Mouse (Mus musculus) liver, adult 2 months (tissue): ENCODE data around the gene Chit1. TPM values are rescaled to one million over a fixed set of nuclear protein-coding genes. Genes with fewer than 3 reads are reported as not detected.

ENCODE experiments used
- DNase-seq: peaks from one replicate; pipeline ENCODE4 v3.0.0-alpha.2; 2011; ENCODE audit warnings: low read depth, low spot score; ENCODE audit errors: extremely low read depth
- H3K27ac ChIP-seq: fragments of 200-500 bp; replicated peaks from 2 replicates; pipeline ENCODE4 v1.5.1; 2012; ENCODE audit warnings: low read depth, mild to moderate bottlenecking, control low read depth, inconsistent platforms, low read length; ENCODE audit not compliant: insufficient read depth
- H3K27me3 ChIP-seq: fragments of 200-500 bp; 2 replicates; pipeline ENCODE4 v1.6.1; 2012; ENCODE audit warnings: mild to moderate bottlenecking, moderate library complexity, low read length, inconsistent platforms; ENCODE audit not compliant: control insufficient read depth, insufficient read depth
- H3K36me3 ChIP-seq: fragments of 200-500 bp; 2 replicates; pipeline ENCODE4 v1.6.1; 2012; ENCODE audit warnings: low read length, inconsistent platforms; ENCODE audit not compliant: control insufficient read depth, insufficient read depth
- H3K4me1 ChIP-seq: fragments of 200-500 bp; 2 replicates; pipeline ENCODE4 v1.6.1; 2011; ENCODE audit warnings: low read length; ENCODE audit not compliant: control insufficient read depth, insufficient read depth
- H3K4me3 ChIP-seq: fragments of 200-500 bp; 2 replicates; pipeline ENCODE4 v1.5.1; 2011; ENCODE audit warnings: low read depth, mild to moderate bottlenecking, control low read depth, low read length, moderate library complexity; ENCODE audit not compliant: insufficient read depth
- H3K79me2 ChIP-seq: fragments of 200-500 bp; 2 replicates; pipeline ENCODE4 v1.6.1; 2012; ENCODE audit warnings: inconsistent platforms, mild to moderate bottlenecking, low read length, moderate library complexity; ENCODE audit not compliant: control insufficient read depth, insufficient read depth
- H3K9ac ChIP-seq: fragments of 200-500 bp; 2 replicates; pipeline ENCODE4 v1.6.1; 2012; ENCODE audit warnings: low read depth, mild to moderate bottlenecking, control low read depth, inconsistent platforms, low read length
- CTCF ChIP-seq: fragments of 200-500 bp; IDR thresholded peaks from 2 replicates; pipeline ENCODE4 v1.5.1; 2011; ENCODE audit warnings: low read depth, low read length, control low read depth
- POLR2A ChIP-seq: fragments of 200-500 bp; IDR thresholded peaks from 2 replicates; pipeline ENCODE4 v1.6.1; 2011; ENCODE audit warnings: low read length, control low read depth; ENCODE audit not compliant: insufficient read depth; ENCODE audit errors: extremely low read depth
- WGBS: fragments of 180-500 bp; shearing (Covaris S2); methylation state at CpG from one replicate; pipeline ENCODE4 v1.1.7; 2018; 5-methylcytosine and 5-hydroxymethylcytosine counted together
- polyA plus RNA-seq: library from polyadenylated mRNA; depleted of rRNA; stranded (reverse); fragments of >200 nt; gene quantifications from 2 replicates; pipeline ENCODE4 v1.2.3, GENCODE M21; 2012
- total RNA-seq: library from RNA; depleted of rRNA; stranded (reverse); fragments of >200 nt; gene quantifications from 2 replicates; pipeline ENCODE4 v1.2.3, GENCODE M21; 2014

Chit1 gene
- total and polyA plus RNA-seq, 2 experiments = not detected

- DNase-seq = peak; percentile 94
- H3K27me3 ChIP-seq = no peaks in the 10 kb centered on the region
- TF ChIP-seq CTCF (no peak), POLR2A (no peak)
These were observed 45.7 kb upstream of the Chit1 start for GRCm38 (mm10) chr1:134065241-134065809.

GRCm38 (mm10) chr1:134066554-134066953, 44.5 kb upstream of the Chit1 start:
- Histone ChIP-seq H3K27ac (no peak overlapping the region), H3K36me3 (no peaks in the 10 kb centered on the region), H3K4me1 (peaks cover 23% of the 10 kb centered on the region), H3K79me2 (no peaks in the 10 kb centered on the region), H3K27me3 (no peaks in the 10 kb centered on the region), H3K4me3 (no peak overlapping the region), H3K9ac (no peak overlapping the region)
- DNase-seq = no peak
- 36% methylated on average over 3 of the region's 3 CpGs for WGBS
- no peak for TF ChIP-seq POLR2A
- TF ChIP-seq CTCF = no peak

More at GRCm38 (mm10) chr1:134065241-134065809, 45.7 kb upstream of the Chit1 start:
- Histone ChIP-seq H3K36me3 (no peaks in the 10 kb centered on the region), H3K4me3 (no peak overlapping the region; the same call in 1 of the 2 replicates), H3K27ac (peak overlapping the region; percentile 82), H3K79me2 (no peaks in the 10 kb centered on the region), H3K9ac (peak overlapping the region; percentile 43), H3K4me1 (peaks cover 20% of the 10 kb centered on the region)
- 8% methylated on average over 4 of the region's 4 CpGs for WGBS

GRCm38 (mm10) chr1:134067143-134067619, 43.9 kb upstream of the Chit1 start:
- TF ChIP-seq POLR2A = no peak
- H3K27ac ChIP-seq = no peak overlapping the region
- H3K4me1 ChIP-seq = peaks cover 23% of the 10 kb centered on the region
- no peak overlapping the region for H3K9ac ChIP-seq
- no peak overlapping the region for H3K4me3 ChIP-seq
- no peaks in the 10 kb centered on the region for H3K36me3 ChIP-seq
- no peaks in the 10 kb centered on the region for H3K27me3 ChIP-seq
- no peak for DNase-seq
- H3K79me2 ChIP-seq = no peaks in the 10 kb centered on the region
- WGBS = 42% methylated on average over 8 of the region's 8 CpGs

GRCm38 (mm10) chr1:134070099-134070669, 40.9 kb upstream of the Chit1 start:
- H3K79me2 ChIP-seq = no peaks in the 10 kb centered on the region
- TF ChIP-seq POLR2A = no peak
- TF ChIP-seq CTCF = no peak
- no peaks in the 10 kb centered on the region for H3K27me3 ChIP-seq
- 45% methylated on average over 8 of the region's 8 CpGs for WGBS
- H3K4me3 ChIP-seq = no peak overlapping the region
- DNase-seq = no peak
- H3K36me3 ChIP-seq = no peaks in the 10 kb centered on the region
- H3K9ac ChIP-seq = no peak overlapping the region
- H3K27ac ChIP-seq = no peak overlapping the region
- peaks cover 9% of the 10 kb centered on the region for H3K4me1 ChIP-seq

- Histone ChIP-seq H3K4me1 (peaks cover 7% of the 10 kb centered on the region; the same call in 1 of the 2 replicates), H3K4me3 (no peak overlapping the region), H3K36me3 (no peaks in the 10 kb centered on the region), H3K9ac (no peak overlapping the region), H3K79me2 (no peaks in the 10 kb centered on the region), H3K27ac (peak overlapping the region; percentile 4), H3K27me3 (no peaks in the 10 kb centered on the region)
- DNase-seq = peak; percentile 77
- WGBS = 25% methylated on average over 10 of the region's 10 CpGs
- no peak for TF ChIP-seq CTCF
- no peak for TF ChIP-seq POLR2A
These were observed 39.5 kb upstream of the Chit1 start for GRCm38 (mm10) chr1:134071411-134072018.
